Mouse (Mus musculus) neural tube, postnatal 0 days (tissue): ENCODE measurements around the gene Chst15. TPM values are rescaled to one million over a fixed set of nuclear protein-coding genes. Genes with fewer than 3 reads are reported as not detected.

Experiments
- polyA plus RNA-seq: library from polyadenylated mRNA; unstranded; fragments of >200 nt; fragmentation: Nextera tagmentation; extraction: Ambion mirVana; gene quantifications from 2 replicates; pipeline ENCODE4 v1.2.1, GENCODE M21; 2015

The Chst15 gene
- polyA plus RNA-seq, result 12.6 and 13.5 TPM in 2 replicates

GRCm38 (mm10) chr7:132317036-132317541 lies at the start of gene Chst15:
Gene Chst15, minus strand, starts transcription at chr7:132317228.

Other genes starting within 250 kb of the Chst15 start
- gene Cpxm2, start 162.5 kb downstream of the Chst15 start, polyA plus RNA-seq, result 2.1 and 3.3 TPM in 2 replicates